Mouse (Mus musculus) adrenal gland, postnatal 4 days (tissue): ENCODE results near the gene Wnt3. TPM values are rescaled to one million over a fixed set of nuclear protein-coding genes. Genes with fewer than 3 reads are reported as not detected.

Experiments
- DNase-seq, 2 experiments: peaks; one replicate each; pipeline ENCODE4 v3.0.0; 2021 to 2022; ENCODE audit warnings: low spot score in 2 of 2, mixed read lengths in 2 of 2
- total RNA-seq, 2 experiments: library from RNA; stranded (reverse); gene quantifications; 2 replicates each; pipeline ENCODE4 v1.2.3; 2021

Gene Wnt3
- total RNA-seq, 2 experiments from 2014 or later: 0.11 to 0.42 TPM

DNA sequence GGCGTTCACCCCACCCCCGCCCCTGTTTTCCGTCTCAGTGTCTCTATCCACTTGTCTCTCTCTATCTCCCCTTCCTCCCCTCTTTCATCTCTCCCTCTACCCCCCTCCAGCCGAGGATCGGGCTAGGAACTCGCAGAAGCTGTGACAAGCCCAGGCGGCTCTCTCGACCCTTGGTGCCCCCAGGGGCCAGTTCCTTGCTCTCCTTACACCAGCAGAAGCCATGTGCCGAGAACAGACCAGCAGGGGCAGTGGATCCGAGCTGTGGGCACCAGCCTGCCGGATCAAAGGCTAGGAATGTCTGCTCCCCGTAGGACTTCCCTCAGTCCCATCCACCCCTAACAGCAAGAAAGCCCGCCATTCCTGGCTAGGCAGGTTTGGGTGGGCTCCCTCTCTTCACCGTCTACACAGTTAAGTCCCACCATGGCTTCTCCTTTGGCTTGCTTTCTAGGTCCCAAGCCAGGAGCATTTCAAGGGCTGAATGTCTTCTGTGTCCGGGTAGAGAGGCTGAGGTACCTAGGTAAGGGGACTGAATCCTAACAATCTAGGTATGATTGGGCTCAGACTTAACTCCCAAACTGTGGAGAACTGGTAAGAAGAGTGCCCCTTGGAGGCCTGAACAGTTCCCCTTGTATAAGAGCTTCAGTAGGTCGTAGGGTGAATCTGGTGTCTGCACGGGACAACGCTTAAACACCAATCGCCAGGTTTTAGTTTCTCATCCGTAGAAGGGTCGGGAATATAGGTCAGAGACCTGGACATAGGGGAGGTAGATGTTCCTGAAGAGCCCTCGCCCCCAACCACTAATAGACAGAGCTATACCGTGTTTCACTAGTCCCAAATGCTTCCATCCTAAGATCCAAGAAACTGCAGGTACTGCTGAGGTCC, 1.2 kb upstream of the Wnt3 start:
- DNase-seq: no peak

GRCm38 (mm10) chr11:103774228-103774530, 229 bp downstream of the Wnt3 start:
- no peak for DNase-seq

- DNase-seq: no peak
Measured at GRCm38 (mm10) chr11:103780152-103780551, 6.2 kb downstream of the Wnt3 start.

DNA sequence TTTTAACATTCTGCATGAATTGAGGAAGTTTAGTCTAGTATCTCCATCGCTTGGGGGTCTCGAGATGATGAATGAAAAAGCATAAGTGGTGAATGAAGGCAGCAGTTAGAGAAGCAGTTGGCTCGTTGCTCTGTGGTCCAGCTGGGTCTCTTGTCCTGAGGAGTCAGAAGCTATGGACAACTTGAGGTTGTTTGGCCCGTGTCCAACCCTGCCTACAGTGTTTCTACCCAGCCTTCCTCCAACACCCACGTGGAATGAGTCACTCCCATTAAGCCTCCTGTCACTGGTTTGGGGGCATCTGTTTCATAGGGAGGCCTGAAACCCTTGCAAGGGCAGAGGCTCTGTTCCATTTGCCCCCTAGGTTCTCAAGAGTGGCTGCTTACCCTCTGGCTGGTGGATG, 16.0 kb downstream of the Wnt3 start:
- DNase-seq: no peak

- DNase-seq: no peak
Measured at GRCm38 (mm10) chr11:103801128-103801527, 27.2 kb downstream of the Wnt3 start.

- no peak for DNase-seq
Measured at GRCm38 (mm10) chr11:103804126-103804525, 30.2 kb downstream of the Wnt3 start.

DNA sequence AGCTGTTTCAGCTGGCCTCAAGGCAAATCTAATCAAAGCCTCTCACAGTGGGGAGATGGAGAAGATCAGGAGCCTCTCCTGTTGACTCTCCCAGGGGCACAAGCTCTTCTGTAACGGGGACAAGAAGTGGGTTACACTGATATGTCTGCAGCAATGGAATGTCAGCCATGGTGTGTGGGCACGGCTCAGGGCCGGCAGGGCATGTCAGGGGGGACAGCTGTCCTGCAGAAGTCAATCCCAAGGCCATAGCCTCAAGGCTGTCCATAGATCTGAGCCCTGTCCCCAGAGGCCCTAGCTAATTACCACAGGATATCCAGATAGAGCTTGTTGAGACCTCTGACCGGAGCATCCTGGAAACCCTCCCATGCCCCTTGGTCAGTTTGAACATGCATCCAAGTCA, 30.9 kb downstream of the Wnt3 start:
- DNase-seq: no peak

GRCm38 (mm10) chr11:103807966-103808365, 34.0 kb downstream of the Wnt3 start:
- no peak for DNase-seq

DNA sequence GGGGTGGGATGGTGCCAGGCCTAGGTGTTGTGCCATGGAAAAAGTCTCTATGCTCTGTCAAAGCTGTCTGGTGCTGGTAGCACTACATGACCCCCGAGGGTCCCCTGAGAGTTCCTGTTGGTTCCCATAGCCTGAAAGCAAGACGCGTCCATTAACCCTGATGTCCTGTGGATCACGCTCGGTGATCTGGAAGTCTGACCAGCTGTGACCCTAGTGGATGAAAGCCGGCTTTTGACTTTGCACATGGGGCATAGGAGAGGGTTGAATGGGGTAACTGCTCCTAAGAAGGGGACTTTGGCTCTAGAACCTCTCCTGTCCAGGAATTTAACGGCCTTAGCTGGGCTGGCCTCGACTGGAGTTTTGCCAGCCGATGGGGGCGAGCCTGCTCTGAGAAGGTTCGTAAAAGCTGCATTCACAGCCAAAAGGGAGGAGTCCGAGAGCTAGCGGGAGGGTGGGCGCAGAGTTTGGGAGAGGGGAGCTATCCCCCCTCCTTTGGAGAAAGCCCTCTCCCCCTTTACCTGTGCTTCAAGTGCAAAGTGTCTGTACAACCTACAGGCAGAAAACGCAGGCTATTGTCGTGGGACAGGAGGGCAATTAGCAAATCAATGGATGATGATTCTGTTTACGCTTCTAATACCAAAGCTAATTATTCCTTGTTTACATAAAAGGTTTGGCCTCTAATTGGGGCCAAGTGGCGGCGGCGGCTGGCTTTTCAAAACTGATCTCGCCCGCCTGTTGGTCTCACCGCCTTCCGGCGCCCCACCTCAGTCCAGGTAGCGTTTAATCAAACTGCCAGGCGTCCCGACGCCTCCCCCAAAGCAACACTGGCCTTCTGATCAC, 35.0 kb downstream of the Wnt3 start:
- DNase-seq: no peak

GRCm38 (mm10) chr11:103809611-103810598, 36.0 kb downstream of the Wnt3 start:
- DNase-seq: no peak

- no peak for DNase-seq
Measured at GRCm38 (mm10) chr11:103810631-103811030, 36.7 kb downstream of the Wnt3 start.

DNA sequence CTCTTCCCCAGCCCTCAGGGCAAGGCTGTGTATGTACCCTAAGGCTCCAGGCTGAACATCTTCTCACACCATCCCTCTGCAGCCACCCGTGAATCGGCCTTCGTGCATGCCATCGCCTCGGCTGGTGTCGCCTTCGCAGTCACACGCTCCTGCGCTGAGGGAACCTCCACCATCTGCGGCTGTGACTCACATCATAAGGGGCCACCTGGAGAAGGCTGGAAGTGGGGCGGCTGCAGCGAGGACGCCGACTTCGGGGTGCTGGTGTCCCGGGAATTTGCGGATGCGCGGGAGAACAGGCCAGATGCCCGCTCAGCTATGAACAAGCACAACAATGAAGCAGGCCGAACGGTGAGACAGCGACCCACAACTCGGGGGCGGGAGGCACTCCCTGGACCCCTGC, 37.3 kb downstream of the Wnt3 start:
- DNase-seq: no peak

- no peak for DNase-seq
Measured at GRCm38 (mm10) chr11:103814808-103815207, 40.9 kb downstream of the Wnt3 start.

- DNase-seq: no peak
Measured at GRCm38 (mm10) chr11:103815986-103816385, 42.0 kb downstream of the Wnt3 start.

GRCm38 (mm10) chr11:103816719-103817118, 42.8 kb downstream of the Wnt3 start:
- no peak for DNase-seq

- DNase-seq: no peak
Measured at GRCm38 (mm10) chr11:103827201-103827600, 53.3 kb downstream of the Wnt3 start.

GRCm38 (mm10) chr11:103828866-103829265, 54.9 kb downstream of the Wnt3 start:
- DNase-seq: no peak

DNA sequence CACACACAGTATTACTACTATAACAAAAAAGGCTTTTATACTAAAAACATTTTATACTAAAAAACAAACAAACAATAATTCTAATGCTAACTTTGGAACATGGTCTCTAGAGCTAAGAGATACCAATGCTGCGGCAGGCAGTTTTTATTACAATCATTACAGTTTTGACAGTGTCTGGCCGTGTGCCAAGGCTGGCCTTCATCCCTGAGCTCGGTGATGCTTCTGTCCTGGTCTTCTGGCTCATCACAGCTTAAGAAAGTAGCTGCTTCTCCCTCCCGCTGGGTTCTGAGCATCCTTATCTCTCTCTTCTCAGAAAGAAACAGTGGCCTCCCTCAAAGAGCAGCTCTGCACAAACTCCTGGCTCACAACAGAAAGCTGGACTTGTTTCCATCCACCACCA, 56.0 kb downstream of the Wnt3 start:
- no peak for DNase-seq

DNA sequence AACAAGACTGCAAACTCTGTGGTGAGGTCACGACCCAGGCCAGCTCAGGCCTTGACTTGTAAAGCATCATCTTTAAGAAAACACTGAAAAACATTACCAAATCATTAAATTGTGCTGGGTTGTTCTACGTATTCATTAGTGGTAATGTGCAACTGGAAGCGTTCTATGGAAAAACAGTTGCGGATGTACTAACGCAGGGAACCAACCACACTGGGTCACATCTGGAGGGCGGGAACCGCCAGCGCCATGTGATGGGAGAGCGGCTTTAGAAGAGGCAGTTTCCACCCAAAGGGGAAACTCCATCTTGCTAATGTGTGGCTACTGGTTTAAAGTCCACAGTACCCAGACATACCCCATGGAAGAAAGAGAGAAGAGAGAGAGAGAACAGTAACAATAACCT, 56.5 kb downstream of the Wnt3 start:
- DNase-seq: no peak

DNA sequence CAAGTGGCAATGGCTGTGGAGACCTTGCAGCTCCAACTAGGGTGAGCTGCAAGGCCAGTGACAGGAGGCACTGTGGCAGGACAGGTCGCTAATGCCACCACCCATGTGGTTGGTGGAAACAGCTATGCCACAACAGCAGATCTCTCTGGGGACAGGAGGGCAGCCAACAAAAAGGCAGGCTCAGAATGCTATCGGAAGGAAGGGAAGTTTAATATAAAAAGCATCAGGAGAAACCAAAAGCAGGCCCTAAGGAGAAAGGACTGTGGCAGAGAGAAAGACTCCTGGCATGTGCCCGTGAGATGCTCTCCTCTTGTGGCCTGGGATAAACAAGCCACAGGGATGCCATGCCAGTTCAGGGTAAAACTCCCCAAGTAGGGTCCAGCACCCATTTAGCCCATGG, 57.8 kb downstream of the Wnt3 start:
- no peak for DNase-seq

DNA sequence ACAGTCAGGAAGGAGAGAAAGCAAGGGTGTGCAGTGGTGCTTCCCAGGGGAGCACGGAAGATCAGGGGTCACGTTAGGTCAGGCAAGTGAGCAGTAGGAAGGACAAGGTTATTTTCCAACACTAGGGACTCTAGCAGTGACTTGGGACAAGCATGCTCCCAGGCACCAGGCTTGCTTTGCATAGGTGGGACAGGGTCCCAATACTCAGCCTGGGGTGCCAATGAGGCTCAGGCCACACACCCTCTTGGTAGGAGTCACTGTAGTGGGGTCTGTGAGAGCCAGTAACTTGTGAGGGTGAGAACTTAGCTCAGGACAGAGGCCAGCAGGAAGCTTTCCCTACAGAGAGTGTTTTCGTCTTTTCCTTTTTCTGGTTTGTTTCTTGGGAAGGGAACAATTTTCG, 58.4 kb downstream of the Wnt3 start:
- no peak for DNase-seq
